Mouse (Mus musculus): ENCODE measurements at regions not wholly inside any gene's neighbourhood (a gene's known extent, or its start where the extent isn't known, plus 50 kb on each side); places are given as distances from the start of the nearest gene placed in this dataset.

- peaks cover 28% of the 10 kb centered on the region for H3K27me3 ChIP-seq (replicated peaks)
- H3K4me1 ChIP-seq = peaks cover 6% of the 10 kb centered on the region; the same call in 1 of the 2 replicates
- H3K36me3 ChIP-seq (replicated peaks; ENCODE audit: low read length) = no peaks in the 10 kb centered on the region
- TF ChIP-seq GATA1 (IDR thresholded peaks at IDR 0.05; ENCODE audit: borderline replicate concordance, low read length) = no peak
- TF ChIP-seq FLI1 (IDR thresholded peaks at IDR 0.05; ENCODE audit: low read length) = no peak
- no peak overlapping the region for H3K4me3 ChIP-seq (replicated peaks)
- H3K9me3 ChIP-seq = no peaks in the 10 kb centered on the region
Measured at GRCm38 (mm10) chr17:15145191-15145968, 104.0 kb upstream of the Gm3448 start.

- Histone ChIP-seq H3K4me3 (replicated peaks) (no peak overlapping the region), H3K9me3 (no peaks in the 10 kb centered on the region), H3K27me3 (replicated peaks) (peaks cover 30% of the 10 kb centered on the region), H3K36me3 (replicated peaks; ENCODE audit: low read length) (no peaks in the 10 kb centered on the region), H3K4me1 (peaks cover 15% of the 10 kb centered on the region)
- TF ChIP-seq GATA1 (IDR thresholded peaks at IDR 0.05; ENCODE audit: borderline replicate concordance, low read length) (no peak), FLI1 (IDR thresholded peaks at IDR 0.05; ENCODE audit: low read length) (no peak)
Measured at GRCm38 (mm10) chr17:15140391-15140790, 99.1 kb upstream of the Gm3448 start.

Data from megakaryocyte, embryonic 14.5 days (primary cell).